Mouse (Mus musculus) heart, embryonic 14.5 days (tissue): Measurements from ENCODE around the gene 2310011J03Rik. TPM values are rescaled to one million over a fixed set of nuclear protein-coding genes. Genes with fewer than 3 reads are reported as not detected.

Experiments
- ATAC-seq: fragments of 200-750 bp; cut with Nextera tagmentation; 2 replicates; pipeline ENCODE4 v1.8.0; 2017; ENCODE audit warnings: low read depth, moderate TSS enrichment; ENCODE audit not compliant: insufficient number of reproducible peaks, insufficient read depth, low FRiP score
- H3K27ac ChIP-seq, 2 experiments: fragments of 200-500 bp in 1 of 2; fragments of 300-500 bp in 1 of 2; sonication (generic) in 1 of 2; replicated peaks in 1 of 2; 2 replicates each; pipeline ENCODE4 v1.5.1; 2012 to 2014; ENCODE audit warnings: low read depth in 2 of 2, low read length in 2 of 2, control low read depth in 1 of 2, mild to moderate bottlenecking in 1 of 2, mixed read lengths in 1 of 2; ENCODE audit not compliant: control insufficient read depth in 1 of 2, insufficient read depth in 1 of 2
- H3K27me3 ChIP-seq: fragments of 300-500 bp; sonication (generic); 2 replicates; pipeline ENCODE4 v1.6.1; 2014; ENCODE audit warnings: mild to moderate bottlenecking, low read length, control low read depth; ENCODE audit not compliant: control insufficient read depth, insufficient read depth
- H3K36me3 ChIP-seq: fragments of 300-500 bp; sonication (generic); 2 replicates; pipeline ENCODE4 v1.6.1; 2014; ENCODE audit warnings: mild to moderate bottlenecking, control low read depth, low read length, mixed read lengths; ENCODE audit not compliant: control insufficient read depth, insufficient read depth
- H3K4me1 ChIP-seq, 2 experiments: fragments of 200-500 bp in 1 of 2; fragments of 300-500 bp in 1 of 2; sonication (generic) in 1 of 2; 2 replicates each; pipeline ENCODE4 v1.6.1; 2012 to 2014; ENCODE audit warnings: low read length in 2 of 2, control low read depth in 1 of 2, mixed read lengths in 1 of 2; ENCODE audit not compliant: control insufficient read depth in 2 of 2, insufficient read depth in 2 of 2
- H3K4me2 ChIP-seq: fragments of 300-500 bp; sonication (generic); 2 replicates; pipeline ENCODE4 v1.6.1; 2014; ENCODE audit warnings: mild to moderate bottlenecking, low read length
- H3K4me3 ChIP-seq, 2 experiments: fragments of 200-500 bp in 1 of 2; fragments of 300-500 bp in 1 of 2; sonication (generic) in 1 of 2; 2 replicates each; pipeline ENCODE4 v1.5.1; 2012 to 2014; ENCODE audit warnings: low read length in 2 of 2, mild to moderate bottlenecking in 2 of 2, control low read depth in 1 of 2, low read depth in 1 of 2, moderate library complexity in 1 of 2; ENCODE audit not compliant: control insufficient read depth in 1 of 2, insufficient read depth in 1 of 2
- H3K9ac ChIP-seq: fragments of 300-500 bp; sonication (generic); 2 replicates; pipeline ENCODE4 v1.6.1; 2014; ENCODE audit warnings: mild to moderate bottlenecking, low read length
- H3K9me3 ChIP-seq: fragments of 300-500 bp; sonication (generic); 2 replicates; pipeline ENCODE4 v1.6.1; 2016; ENCODE audit warnings: low read length, control low read depth; ENCODE audit not compliant: control insufficient read depth
- WGBS: fragments of 180-500 bp; shearing (Covaris S2); extraction: QIAGEN DNeasy Blood & Tissue Kit; methylation state at CpG from one replicate; pipeline ENCODE4 v1.1.7; 2014; 5-methylcytosine and 5-hydroxymethylcytosine counted together
- polyA plus RNA-seq: library from polyadenylated mRNA; unstranded; fragments of >200 nt; fragmentation: Nextera tagmentation; extraction: Ambion mirVana; gene quantifications from 2 replicates; pipeline ENCODE4 v1.2.1, GENCODE M21; 2014

2310011J03Rik gene
- polyA plus RNA-seq, 1 experiment from 2014 or later = 30.8 TPM

GRCm38 (mm10) chr10:80342305-80342748 is 22.0 kb upstream of the 2310011J03Rik start:
- no peak overlapping the region for H3K27ac ChIP-seq
- peaks cover 7 to 36% of the 10 kb centered on the region in 2 experiments; a peak in 3 of 4 replicates for H3K4me1 ChIP-seq
- H3K4me2 ChIP-seq = peak overlapping the region; percentile 59
- no peaks in the 10 kb centered on the region for H3K9me3 ChIP-seq
- peaks cover 70% of the 10 kb centered on the region for H3K27me3 ChIP-seq
- ATAC-seq = no peak
- H3K36me3 ChIP-seq = no peaks in the 10 kb centered on the region
- WGBS = 4% methylated on average over 26 of the region's 26 CpGs
- peak overlapping the region; percentile 3 to 27; a peak in 3 of 4 replicates for H3K4me3 ChIP-seq
- 0 out of 2 replicates have a peak overlapping the region, but pooled peaks have one; percentile 8 for H3K9ac ChIP-seq

GRCm38 (mm10) chr10:80341491-80342304 is 21.4 kb upstream of the 2310011J03Rik start:
- H3K27ac ChIP-seq = no peak overlapping the region
- H3K4me2 ChIP-seq = peak overlapping the region; percentile 59
- H3K4me3 ChIP-seq = peak overlapping the region in 1 of 2 experiments; percentile 27; a peak in 2 of 4 replicates
- no peaks in the 10 kb centered on the region for H3K36me3 ChIP-seq
- no peak overlapping the region for H3K9ac ChIP-seq
- WGBS = 6% methylated on average over 47 of the region's 47 CpGs
- ATAC-seq = no peak
- H3K27me3 ChIP-seq = peaks cover 64% of the 10 kb centered on the region
- H3K9me3 ChIP-seq = no peaks in the 10 kb centered on the region
- H3K4me1 ChIP-seq = peaks cover 7 to 35% of the 10 kb centered on the region in 2 experiments; a peak in 3 of 4 replicates

GRCm38 (mm10) chr10:80341026-80341425 is 20.7 kb upstream of the 2310011J03Rik start:
- H3K9me3 ChIP-seq = no peaks in the 10 kb centered on the region
- no peaks in the 10 kb centered on the region for H3K36me3 ChIP-seq
- 24% methylated on average over 21 of the region's 21 CpGs for WGBS
- H3K27me3 ChIP-seq = peaks cover 65% of the 10 kb centered on the region
- no peak for ATAC-seq
- no peak overlapping the region for H3K27ac ChIP-seq
- no peak overlapping the region for H3K4me3 ChIP-seq
- no peak overlapping the region for H3K9ac ChIP-seq
- H3K4me2 ChIP-seq = no peak overlapping the region
- H3K4me1 ChIP-seq = peaks cover 7 to 35% of the 10 kb centered on the region in 2 experiments; a peak in 3 of 4 replicates

- Histone ChIP-seq H3K9ac (no peak overlapping the region), H3K4me3 (no peak overlapping the region), H3K27ac (no peak overlapping the region), H3K36me3 (no peaks in the 10 kb centered on the region), H3K4me1 (peaks cover 7 to 31% of the 10 kb centered on the region in 2 experiments; a peak in 3 of 4 replicates), H3K4me2 (no peak overlapping the region), H3K9me3 (no peaks in the 10 kb centered on the region), H3K27me3 (peaks cover 63% of the 10 kb centered on the region)
- WGBS = 23% methylated on average over 19 of the region's 19 CpGs
- ATAC-seq = no peak
These were observed 19.8 kb upstream of the 2310011J03Rik start for GRCm38 (mm10) chr10:80339941-80340750.

- H3K4me3 ChIP-seq = no peak overlapping the region
- 84% methylated on average over 12 of the region's 12 CpGs for WGBS
- no peaks in the 10 kb centered on the region for H3K4me1 ChIP-seq
- H3K4me2 ChIP-seq = no peak overlapping the region
- no peak overlapping the region for H3K27ac ChIP-seq
- no peak overlapping the region for H3K9ac ChIP-seq
- peaks cover 48% of the 10 kb centered on the region for H3K27me3 ChIP-seq
- no peak for ATAC-seq
- H3K9me3 ChIP-seq = no peaks in the 10 kb centered on the region
- no peaks in the 10 kb centered on the region for H3K36me3 ChIP-seq
These were observed 15.9 kb upstream of the 2310011J03Rik start for GRCm38 (mm10) chr10:80336263-80336662.

- H3K36me3 ChIP-seq = no peaks in the 10 kb centered on the region
- H3K27ac ChIP-seq = no peak overlapping the region
- 81% methylated on average over 5 of the region's 5 CpGs for WGBS
- H3K4me1 ChIP-seq = peaks cover 9 to 18% of the 10 kb centered on the region in 2 experiments; a peak in 3 of 4 replicates
- no peak for ATAC-seq
- peaks cover 41% of the 10 kb centered on the region for H3K27me3 ChIP-seq
- no peaks in the 10 kb centered on the region for H3K9me3 ChIP-seq
- no peak overlapping the region for H3K4me2 ChIP-seq
- no peak overlapping the region for H3K9ac ChIP-seq
- no peak overlapping the region for H3K4me3 ChIP-seq
These were observed 12.2 kb upstream of the 2310011J03Rik start for GRCm38 (mm10) chr10:80332525-80332989.
